Mouse (Mus musculus): Measurements from ENCODE around the gene Ak4.
"Not testable (repeated sequence)": the region's sequence is repeated elsewhere in the genome, so short reads cannot be mapped to it uniquely, and the experiment has no call there.

The Ak4 gene

GRCm38 (mm10) chr4:101424495-101424894 is 5.4 kb downstream of the Ak4 start:
- no peak for DNase-seq (ENCODE audit: low read depth)

GRCm38 (mm10) chr4:101425119-101425518 is 6.0 kb downstream of the Ak4 start:
- DNase-seq (ENCODE audit: low read depth), result peak; percentile 53

GRCm38 (mm10) chr4:101425666-101426065 is 6.6 kb downstream of the Ak4 start:
- peak; percentile 39 for DNase-seq (ENCODE audit: low read depth)

GRCm38 (mm10) chr4:101426566-101426965 is 7.5 kb downstream of the Ak4 start:
- DNase-seq (ENCODE audit: low read depth), result no peak

GRCm38 (mm10) chr4:101427886-101428680 is 9.0 kb downstream of the Ak4 start:
- no peak for DNase-seq (ENCODE audit: low read depth)

- DNase-seq (ENCODE audit: low read depth), result no peak
Observed at GRCm38 (mm10) chr4:101429073-101429472, 10.0 kb downstream of the Ak4 start.

- DNase-seq (ENCODE audit: low read depth), result no peak
Observed at GRCm38 (mm10) chr4:101430000-101430399, 10.9 kb downstream of the Ak4 start.

- peak; percentile 57 for DNase-seq (ENCODE audit: low read depth)
Observed at GRCm38 (mm10) chr4:101436761-101437512, 17.9 kb downstream of the Ak4 start.

GRCm38 (mm10) chr4:101438271-101438670 is 19.2 kb downstream of the Ak4 start:
- no peak for DNase-seq (ENCODE audit: low read depth)

GRCm38 (mm10) chr4:101439738-101440389 is 20.8 kb downstream of the Ak4 start:
- peak; percentile 94 for DNase-seq (ENCODE audit: low read depth)

GRCm38 (mm10) chr4:101442791-101443190 is 23.7 kb downstream of the Ak4 start:
- DNase-seq (ENCODE audit: low read depth), result no peak

GRCm38 (mm10) chr4:101443419-101443991 is 24.4 kb downstream of the Ak4 start:
- DNase-seq (ENCODE audit: low read depth), result no peak

GRCm38 (mm10) chr4:101445660-101446059 is 26.6 kb downstream of the Ak4 start:
- DNase-seq (ENCODE audit: low read depth), result no peak

- DNase-seq (ENCODE audit: low read depth), result not testable (repeated sequence)
Observed at GRCm38 (mm10) chr4:101446606-101447005, 27.5 kb downstream of the Ak4 start.

GRCm38 (mm10) chr4:101448701-101449100 is 29.6 kb downstream of the Ak4 start:
- no peak for DNase-seq (ENCODE audit: low read depth)

GRCm38 (mm10) chr4:101449344-101449743 is 30.3 kb downstream of the Ak4 start:
- no peak for DNase-seq (ENCODE audit: low read depth)

GRCm38 (mm10) chr4:101450150-101450780 is 31.2 kb downstream of the Ak4 start:
- peak; percentile 40 for DNase-seq (ENCODE audit: low read depth)

GRCm38 (mm10) chr4:101451089-101451488 is 32.0 kb downstream of the Ak4 start:
- no peak for DNase-seq (ENCODE audit: low read depth)

- DNase-seq (ENCODE audit: low read depth), result no peak
Observed at GRCm38 (mm10) chr4:101452829-101453228, 33.8 kb downstream of the Ak4 start.

- no peak for DNase-seq (ENCODE audit: low read depth)
Observed at GRCm38 (mm10) chr4:101457176-101457575, 38.1 kb downstream of the Ak4 start.

- peak; percentile 85 for DNase-seq (ENCODE audit: low read depth)
Observed at GRCm38 (mm10) chr4:101458341-101458740, 39.3 kb downstream of the Ak4 start.

- no peak for DNase-seq (ENCODE audit: low read depth)
Observed at GRCm38 (mm10) chr4:101459358-101459757, 40.3 kb downstream of the Ak4 start.
